Mouse (Mus musculus) left cerebral cortex, adult 11 months (tissue): ENCODE results near the gene Usf1.

Experiments
- DNase-seq: peaks from one replicate; pipeline ENCODE4 v3.0.0; 2022; ENCODE audit warnings: low spot score

Usf1 gene

DNA sequence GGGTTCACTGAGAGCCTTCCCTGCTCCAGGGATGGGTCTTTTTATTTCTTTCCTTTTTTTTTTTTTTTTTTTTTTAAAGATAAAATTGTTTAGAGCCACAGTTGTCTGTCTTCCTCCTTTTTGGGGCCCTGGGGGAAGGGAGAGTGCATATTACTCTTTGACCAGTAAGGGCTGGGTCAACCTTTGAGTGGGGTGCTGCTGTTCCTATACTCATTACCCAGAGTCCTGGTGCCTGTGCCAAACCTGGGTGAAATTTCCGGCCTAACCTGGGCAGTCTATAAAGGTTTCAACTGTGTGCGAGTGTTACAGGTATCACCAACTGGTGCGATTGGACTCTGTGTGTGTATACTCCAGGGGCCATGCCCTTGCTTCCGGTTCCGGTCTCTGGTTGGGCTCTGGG is 7.5 kb downstream of the Usf1 start, which contains the start of gene Tstd1:
Tstd1 (plus strand) TSS at position 213 of the 400 bp plus-strand sequence.
- no peak for DNase-seq

DNA sequence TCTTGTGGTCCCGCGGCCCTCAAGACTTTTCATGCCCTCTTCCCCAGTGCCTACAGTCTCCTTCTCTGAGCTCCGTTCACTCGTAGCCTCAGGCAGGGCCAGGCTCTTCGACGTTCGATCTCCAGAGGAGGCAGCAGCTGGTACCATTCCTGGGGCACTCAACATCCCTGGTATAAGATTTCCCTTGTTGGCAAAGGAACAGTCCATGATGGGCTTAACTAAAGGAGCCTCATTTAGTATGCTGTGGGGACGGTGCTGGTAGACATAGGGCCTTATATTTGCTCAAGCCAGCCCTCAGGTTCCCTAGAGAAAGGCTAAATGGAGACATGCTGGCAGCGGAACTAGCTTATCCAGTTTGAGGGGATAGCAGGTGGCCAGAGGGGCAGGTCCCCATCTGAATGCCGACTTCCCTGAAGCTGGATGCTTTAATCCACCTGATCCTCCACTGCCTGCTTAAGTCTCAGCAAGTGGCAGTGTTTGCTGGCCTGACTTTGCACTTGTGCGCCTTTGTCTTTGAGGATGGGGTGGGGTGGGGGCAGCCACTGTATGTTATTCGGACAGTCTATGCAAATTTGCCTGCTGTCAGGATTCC is 8.3 kb downstream of the Usf1 start:
- no peak for DNase-seq

DNA sequence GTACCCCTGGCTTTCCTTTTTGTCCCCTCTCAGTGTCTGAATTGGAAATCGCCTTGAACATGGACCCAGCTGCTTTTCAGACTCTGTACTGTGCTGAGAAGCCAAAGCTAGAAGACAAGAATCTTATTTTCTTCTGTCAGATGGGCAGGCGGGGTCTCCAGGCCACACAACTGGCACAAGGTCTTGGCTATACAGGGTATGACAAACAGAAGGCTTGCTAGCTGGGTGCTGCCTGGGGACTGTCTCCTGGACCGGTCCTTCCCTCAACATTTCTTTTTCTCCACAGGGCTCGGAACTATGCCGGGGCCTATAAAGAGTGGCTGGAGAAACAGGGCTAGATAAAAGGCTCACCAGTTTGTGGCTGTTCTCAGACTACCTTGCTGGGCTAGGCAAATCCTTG is 8.8 kb downstream of the Usf1 start:
- DNase-seq, result no peak

DNA sequence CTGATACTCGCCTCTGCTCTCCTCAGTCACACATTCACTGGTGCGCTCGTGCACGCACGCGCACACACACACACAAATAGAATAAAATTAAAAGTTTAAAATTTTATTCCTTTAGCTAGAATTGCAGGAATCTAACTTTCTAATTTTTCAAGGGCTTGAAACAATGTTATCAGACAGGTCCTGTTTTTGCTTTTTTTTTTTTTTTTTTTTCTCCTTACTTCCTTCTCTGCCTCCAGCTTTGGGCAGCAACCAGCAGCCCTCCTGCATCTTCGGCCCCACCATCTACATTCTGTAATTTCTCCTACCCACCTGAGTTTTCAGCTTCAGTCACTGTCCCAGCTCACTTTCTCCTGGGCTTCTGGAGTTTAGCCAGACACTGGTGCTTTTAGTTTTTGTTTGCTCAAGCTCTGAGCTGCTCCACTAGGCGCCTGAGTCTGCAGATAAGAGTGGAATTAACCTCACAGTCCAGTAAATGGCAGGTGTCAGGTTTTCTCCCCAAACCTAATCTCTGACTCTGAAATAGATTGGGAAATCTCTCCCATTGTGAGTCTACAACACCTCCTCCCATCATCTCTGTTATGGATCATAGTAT is 11.5 kb downstream of the Usf1 start:
- no peak for DNase-seq

DNA sequence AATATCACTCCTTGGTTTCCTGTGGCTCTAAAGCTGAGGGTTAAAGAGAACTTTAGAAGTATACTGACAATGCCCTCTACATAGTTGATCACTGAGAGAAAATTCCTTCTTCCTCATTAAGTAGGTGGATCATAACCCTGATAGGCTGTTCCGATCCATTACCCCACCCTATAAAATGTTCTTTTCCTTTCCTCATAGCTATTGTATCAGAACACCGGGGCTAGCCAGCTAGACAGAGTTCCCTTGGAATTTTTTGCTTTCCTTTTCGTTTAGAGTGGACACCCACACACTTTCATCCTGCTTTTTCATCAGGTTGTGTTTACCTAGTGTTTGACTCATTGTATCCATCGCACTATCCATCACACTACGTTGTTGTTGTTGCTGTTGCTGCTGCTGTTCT is 13.5 kb downstream of the Usf1 start:
- no peak for DNase-seq

DNA sequence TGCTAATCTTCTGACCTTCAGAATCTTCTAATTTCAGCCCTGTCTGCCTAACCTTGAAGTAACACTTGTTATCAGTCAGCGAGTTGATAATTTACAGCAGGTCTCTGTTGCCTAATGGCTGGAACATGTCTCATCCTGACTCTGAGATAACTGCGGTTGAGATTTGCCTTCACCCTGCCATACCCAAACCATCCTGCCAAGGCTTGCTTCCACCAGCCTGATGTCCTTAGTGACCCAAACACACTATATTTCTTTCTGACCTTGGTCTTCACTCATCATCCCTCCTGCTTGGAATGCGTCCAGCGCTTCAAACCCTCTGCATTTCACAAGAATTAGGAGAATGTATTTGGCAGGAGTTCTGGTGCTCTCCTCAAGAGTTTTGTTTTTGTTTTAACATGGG is 14.0 kb downstream of the Usf1 start:
- DNase-seq, result no peak

DNA sequence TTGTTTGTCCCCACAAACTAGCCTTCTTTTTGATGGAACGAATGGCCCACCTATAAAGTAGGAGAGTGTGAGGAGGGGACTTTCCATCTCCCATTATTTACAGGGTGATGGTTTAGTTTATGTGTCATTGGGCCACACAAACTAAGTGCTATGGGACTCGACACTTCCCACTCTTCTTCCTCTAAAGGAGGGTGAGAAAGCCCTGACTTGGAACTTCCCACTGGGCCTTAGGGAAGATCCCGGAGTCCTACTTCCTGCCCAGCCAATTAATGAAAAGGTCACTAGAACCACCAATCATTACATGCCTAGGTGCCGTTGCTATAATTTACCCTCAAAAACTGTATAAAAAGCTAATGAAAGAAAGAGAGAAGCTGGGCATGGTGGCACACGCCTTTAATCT is 21.0 kb downstream of the Usf1 start:
- DNase-seq, result no peak

DNA sequence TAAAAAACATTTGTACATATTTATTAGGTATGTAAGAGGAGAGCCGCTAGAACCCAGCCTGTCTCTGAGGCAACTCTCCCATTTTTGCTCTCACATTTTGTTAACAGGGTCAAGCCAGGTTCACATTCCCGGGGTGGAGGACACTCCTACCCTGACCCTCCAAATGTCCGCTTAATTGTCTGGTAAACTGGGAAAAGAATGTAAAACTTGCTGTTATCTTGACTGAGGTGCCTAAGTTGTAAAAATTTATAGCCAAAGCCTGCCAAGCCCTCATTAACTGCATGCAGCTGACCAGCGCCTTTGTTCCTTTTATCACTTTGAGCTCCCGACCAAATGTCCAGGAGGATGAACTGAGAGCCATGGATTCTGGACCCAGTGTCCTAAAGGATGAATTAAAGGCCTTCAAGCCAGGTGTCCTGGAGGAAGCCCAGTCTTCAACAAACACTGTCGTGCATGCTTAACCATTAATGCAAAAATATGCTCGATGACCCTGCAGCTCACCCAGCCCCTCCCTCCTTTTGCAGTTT is 24.2 kb downstream of the Usf1 start:
- DNase-seq, result no peak

DNA sequence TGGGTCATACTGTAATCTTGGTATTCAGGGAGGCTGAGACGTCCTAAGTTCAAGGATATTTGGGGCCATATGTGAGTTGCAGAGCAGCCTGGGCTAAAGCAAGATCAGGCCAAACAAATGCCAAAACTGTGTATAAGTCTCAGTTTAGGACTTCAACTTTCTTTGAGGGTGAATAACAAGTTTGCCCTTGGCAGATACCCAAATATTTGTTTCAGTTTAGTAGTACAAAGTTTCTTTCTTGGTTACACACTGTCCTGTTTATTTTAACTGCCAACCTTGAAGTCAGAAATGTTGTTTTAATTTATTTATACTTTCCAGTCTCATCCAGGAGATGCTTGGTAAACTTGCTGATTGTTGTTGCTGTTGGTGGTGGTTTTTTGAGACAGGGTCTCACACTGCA is 24.9 kb downstream of the Usf1 start:
- DNase-seq, result no peak

DNA sequence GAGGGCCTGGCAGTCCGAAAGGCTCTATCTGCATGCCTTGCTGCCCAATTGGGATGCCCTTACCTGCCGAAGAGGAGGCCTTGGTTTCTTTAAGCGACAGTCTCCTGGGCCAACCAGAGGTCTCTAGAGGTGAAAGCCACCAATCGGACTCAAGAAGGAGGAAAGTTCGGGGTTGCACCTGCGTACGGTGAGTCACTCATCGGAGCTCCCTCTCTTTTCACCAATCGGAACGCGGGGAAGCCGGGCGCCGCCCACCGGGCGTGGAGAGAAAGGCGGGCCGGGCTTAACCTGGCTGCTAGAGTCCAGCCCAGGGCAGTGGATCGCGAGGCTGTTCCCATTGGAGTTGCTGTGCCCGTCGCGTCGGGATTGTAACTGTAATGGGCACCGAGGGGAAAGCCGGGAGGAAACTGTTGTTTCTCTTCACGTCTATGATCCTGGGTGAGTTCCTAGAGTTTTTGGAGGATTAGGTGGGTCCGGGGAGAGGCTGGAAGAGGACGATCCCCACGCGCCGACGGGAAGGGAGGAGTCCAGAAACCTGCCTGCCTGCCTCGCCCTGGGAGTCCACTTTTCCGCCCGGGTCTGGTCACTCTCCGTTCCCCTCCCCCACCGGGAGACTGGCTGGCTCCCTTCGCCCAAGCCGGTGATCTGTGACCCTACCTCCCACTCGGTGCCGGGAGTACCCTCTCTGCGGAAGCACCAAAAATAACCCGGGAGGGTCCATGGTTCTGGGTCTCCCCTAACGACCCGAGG is 26.3 kb downstream of the Usf1 start, which contains the start of gene F11r:
F11r (plus strand) TSS at position 272 of the 750 bp plus-strand sequence.
- no peak for DNase-seq

DNA sequence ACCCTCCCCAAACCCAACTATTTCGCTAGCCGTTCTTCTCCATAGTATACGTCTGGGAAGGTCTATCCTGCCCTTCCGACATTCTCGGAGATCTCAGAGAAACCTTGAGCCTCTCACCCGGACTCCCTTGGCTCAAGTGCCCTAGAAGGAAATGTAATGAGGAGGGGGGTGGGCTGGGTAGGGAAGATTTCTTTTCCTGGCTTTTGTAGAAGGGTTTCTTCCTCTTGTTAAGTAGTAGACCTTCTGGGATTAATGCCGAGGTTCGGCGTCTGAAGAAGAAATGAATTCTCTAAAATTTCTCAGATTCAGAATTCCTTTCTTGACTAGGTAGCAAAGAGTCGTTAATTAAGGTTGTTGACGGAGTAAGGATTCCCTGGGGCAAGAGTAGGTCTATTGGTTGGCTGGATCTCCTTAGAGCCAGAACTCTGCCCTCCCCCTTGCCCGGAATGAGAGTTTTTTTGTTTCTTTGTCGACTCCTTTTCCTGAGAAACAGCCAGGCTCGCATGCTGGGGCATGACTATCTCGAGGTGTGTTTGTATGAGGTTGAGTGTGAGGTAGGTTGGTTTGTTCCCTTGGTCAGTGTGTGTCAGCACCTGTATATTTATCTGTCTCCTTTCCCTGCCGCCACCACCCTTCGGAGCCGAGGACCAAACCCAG is 27.0 kb downstream of the Usf1 start:
- DNase-seq, result no peak

DNA sequence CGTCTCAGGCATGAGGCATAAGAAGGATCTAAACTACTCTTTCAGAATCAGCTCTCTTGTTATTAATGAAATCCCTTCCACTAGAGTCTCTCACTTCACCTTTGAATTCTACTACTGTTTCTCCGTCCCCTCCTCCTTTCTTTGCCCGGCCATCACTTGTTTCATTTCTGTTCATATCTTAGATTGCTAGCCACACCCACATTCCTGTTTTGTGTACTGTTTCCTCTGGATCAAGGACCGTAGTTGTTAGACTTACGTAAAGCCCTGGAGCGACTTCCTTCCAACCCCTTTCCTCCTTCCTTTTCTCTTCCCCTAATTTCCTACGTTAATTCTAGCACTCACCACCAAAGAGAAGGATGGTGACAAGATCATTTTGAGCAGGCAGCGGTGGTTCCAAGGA is 28.0 kb downstream of the Usf1 start:
- DNase-seq, result no peak

DNA sequence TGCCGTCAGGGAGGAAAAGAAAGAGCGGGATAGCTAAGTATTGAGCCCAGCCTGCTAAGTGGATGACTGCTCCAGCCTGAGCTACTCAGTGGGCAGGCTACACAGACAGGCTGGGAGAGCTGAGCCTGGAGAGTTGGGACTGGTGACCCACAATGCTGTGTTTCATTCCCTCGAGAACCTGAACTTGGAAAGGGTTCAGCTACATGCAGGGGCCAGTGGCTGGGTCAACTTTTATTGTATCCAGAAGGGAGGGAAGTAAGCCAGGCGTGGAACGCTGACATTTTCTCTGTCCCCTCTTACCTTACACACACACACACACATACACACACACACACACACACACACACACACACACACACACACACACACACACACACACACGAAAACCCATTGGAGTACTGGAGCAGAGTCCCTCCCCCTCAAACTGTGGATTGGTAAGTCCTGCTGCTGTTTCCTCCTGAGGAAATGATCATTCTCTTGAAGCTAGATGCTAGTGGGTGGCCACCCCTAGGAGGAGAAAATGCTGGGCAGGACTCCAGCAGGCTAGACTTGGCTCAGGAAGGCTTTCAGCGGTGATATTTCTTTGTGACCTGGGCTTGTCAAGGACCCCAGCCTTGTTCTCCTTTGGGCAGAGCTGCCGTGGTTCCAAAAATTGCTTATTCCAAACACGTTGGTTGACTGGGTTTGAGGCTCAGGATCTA is 29.1 kb downstream of the Usf1 start:
- DNase-seq, result no peak

DNA sequence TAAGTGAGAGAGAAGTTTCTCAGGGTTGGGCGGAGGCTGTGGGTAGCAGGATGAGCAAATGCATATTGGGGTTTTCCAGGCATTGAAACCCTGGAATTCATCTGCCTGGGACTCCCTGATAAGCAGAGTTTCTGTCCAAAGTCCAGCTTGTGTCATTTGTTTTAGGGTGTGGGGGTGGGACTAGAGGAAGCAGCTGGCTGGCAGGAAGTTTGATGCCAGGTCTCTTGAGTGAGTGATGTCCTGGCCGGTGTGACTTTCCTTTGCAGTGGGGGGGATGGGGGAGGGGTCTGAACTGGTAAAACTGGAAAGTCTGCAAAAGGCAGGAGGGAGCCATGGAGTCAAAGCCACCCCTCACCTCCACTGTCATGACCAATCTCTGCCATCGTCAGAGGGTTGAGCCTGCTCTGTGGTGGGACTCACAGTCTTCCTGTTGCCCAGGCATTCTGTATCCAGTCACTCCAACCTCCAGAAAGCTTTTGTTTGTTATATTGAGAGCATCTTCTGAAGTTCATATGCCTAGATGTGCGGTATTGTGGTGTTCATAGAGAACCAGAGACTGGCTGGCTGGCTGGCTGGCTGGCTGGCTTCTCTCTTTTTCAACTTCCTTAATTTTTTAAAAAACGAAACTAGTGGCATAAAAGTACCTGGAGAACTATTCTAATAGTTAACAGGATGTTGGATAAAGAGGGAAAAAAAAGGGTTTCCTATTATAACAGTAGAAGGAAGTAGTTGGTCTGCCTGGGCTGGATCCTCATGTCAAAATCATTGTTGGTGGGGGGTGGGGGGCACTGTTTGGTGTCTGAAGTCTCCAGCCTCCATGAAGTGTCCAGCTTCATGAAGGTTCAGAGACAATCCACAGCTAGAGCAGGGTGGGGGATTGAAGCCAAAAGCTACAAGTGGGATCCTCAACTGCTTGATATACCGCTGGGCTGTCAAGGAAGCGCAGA is 30.6 kb downstream of the Usf1 start:
- DNase-seq, result no peak

DNA sequence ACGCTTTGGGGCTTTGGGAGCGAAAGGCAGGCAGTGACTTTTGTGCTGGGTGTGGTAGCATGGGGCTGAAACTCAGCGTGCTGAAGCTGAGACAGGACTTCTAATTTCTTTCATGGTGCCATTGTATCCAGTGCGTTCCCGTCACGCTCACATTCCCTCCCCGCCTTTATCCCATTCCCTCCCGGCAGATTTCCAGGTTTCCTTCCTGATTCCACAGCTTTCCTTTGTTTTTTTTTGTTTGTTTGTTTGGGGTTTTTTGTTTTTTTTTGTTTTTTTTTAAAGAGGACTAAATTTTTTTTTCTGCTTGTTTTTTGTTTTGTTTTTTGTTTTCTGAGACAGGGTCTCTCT is 31.3 kb downstream of the Usf1 start:
- DNase-seq, result no peak

DNA sequence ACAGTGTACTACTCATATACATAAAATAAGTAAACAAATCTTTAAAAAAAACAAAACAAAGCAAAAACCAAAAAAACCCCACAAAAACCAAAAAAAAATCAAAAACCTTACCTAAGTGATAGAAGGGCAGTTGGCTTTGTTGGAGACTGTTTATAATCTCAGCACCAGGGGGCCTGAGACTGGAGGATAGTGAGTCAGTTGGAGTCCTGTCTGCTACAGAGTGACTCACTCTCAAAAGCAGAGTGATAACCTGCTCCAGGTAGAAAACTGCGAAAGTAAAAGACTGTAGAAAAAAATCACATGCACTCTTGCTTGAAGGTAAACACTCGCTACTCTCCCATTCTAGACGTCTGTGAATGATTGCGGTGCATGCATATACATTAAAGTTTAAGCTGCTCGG is 33.9 kb downstream of the Usf1 start:
- no peak for DNase-seq

DNA sequence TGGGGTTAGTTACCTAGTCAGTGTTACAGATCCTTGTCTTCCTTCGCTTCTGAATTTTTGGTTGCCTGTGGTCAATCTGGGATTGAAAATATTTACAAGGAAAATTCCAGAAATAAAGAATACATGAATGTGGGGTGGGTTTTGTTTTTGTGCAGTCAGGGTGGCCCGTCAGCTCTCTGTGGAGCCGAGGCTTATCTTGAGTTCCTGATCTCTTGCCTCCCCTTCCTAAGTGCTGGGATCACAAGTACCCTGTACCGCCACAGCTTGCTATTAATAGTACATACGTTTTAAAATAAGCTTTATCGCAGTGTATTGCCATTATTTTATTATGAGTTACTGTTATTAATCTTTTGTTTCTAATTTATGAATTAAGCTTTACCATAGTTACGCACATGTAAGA is 35.7 kb downstream of the Usf1 start:
- no peak for DNase-seq

DNA sequence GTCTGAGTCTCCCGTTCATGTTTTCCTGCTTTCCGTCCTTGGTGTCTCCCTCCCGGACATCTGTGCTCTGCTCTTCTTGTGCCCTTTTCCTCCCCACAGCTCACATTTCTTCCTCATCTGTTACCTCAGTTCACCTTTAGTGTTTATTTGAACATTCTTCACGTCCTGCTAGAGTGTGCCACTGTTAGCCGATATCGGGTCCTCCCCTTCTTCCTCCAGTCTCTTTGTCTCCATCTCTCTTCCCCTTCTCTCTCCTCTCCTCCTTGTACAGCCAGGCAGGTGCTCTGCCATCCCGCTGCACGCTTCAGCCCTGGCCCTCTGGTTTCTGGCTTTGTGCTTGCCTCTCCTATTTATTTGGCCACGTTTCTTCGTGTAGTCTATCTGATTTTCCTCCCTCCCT is 36.6 kb downstream of the Usf1 start:
- DNase-seq, result no peak

DNA sequence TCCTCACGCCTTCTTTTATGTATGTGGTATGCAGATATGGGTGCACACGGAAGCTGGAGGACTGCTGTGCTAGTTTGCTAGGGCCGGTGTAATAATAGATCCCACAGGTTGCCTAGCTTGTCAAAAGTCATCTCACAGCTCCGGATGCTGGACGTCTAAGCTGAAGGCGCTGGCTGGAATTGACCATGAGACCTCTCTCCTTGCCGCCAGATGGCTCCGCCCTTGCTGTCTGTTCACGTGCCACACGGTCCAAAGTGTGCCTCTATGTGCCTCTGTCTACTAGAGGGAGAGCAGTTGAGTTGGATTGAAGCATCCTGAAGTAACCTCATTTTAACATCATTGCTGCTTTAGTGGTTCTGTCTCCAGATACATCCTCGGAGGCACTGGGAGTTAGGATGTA is 38.9 kb downstream of the Usf1 start:
- DNase-seq, result no peak

DNA sequence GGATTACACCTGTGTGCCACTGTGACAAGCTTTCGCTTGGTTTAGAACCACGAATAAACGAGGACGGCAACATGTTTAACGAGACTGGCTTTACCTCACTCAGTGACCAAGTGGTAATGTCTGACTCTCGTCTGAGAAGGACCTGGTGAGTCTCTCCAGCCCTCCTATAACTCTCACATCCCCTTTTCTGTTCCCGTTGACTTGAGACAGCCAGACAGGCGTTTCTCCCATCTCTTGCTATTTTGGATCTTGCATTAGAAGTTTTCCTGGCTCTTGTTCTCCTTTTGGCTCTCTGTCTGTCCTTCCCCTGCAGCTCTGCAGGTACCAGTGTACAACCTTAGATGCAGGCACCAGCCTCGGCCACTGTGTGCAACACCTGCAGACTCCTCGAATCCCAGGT is 39.9 kb downstream of the Usf1 start:
- no peak for DNase-seq

DNA sequence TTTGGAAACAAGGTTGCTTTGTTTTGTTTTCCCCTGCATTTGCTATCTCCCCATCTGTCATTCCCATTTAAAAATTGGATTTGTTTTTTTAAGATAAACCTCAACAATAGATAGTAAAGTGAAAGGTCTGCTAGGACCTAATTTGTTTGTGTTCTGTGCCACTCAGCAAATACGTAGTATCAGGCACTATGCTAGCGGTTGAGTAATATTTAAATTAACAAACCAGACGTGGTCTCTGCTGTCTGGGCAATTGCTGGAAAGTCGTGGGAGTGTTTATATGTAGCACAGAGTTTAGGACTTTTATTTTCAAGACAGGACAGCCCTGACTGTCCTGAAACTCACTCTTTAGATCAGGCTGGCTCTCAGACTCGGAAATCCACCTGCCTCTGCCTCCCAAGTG is 41.4 kb downstream of the Usf1 start:
- DNase-seq, result no peak
